Mouse (Mus musculus) CH12.LX (cell line): ENCODE data around the gene Uso1. TPM values are rescaled to one million over a fixed set of nuclear protein-coding genes. Genes with fewer than 3 reads are reported as not detected.

Source experiments
- DNase-seq: peaks from one replicate; pipeline ENCODE4 v3.0.0-alpha.2; 2013; ENCODE audit errors: extremely low read depth
- H3K27ac ChIP-seq: 2 replicates; pipeline ENCODE4 v1.5.1; 2012; ENCODE audit warnings: low read depth, mild to moderate bottlenecking, control low read depth, moderate library complexity; ENCODE audit not compliant: insufficient read depth
- H3K27me3 ChIP-seq: replicated peaks from 2 replicates; pipeline ENCODE3; 2012; ENCODE audit warnings: inconsistent platforms
- H3K36me3 ChIP-seq, 2 experiments: replicated peaks in 1 of 2; 2 replicates each; pipeline versions ENCODE3 to v1.6.1; 2012; ENCODE audit warnings: inconsistent platforms in 1 of 2, low read length in 1 of 2, mild to moderate bottlenecking in 1 of 2, mixed read lengths in 1 of 2, moderate library complexity in 1 of 2; ENCODE audit not compliant: control insufficient read depth in 1 of 2, insufficient read depth in 1 of 2
- H3K4me1 ChIP-seq, 2 experiments: 2 replicates each; pipeline ENCODE4 v1.6.1; 2012; ENCODE audit warnings: inconsistent platforms in 1 of 2, moderate library complexity in 1 of 2; ENCODE audit not compliant: insufficient read depth in 2 of 2, control insufficient read depth in 1 of 2
- H3K4me2 ChIP-seq: 2 replicates; pipeline ENCODE4 v1.6.1; 2012; ENCODE audit warnings: low read depth, mild to moderate bottlenecking, control low read depth; ENCODE audit not compliant: poor library complexity, insufficient read depth, severe bottlenecking
- H3K4me3 ChIP-seq, 3 experiments: fragments of 150-350 bp in 1 of 3; sonication (generic) in 1 of 3; replicated peaks in 1 of 3; 2 replicates each; pipeline versions ENCODE3 to v1.5.1; 2011 to 2012; ENCODE audit warnings: low read depth in 2 of 3, low read length in 2 of 3, mild to moderate bottlenecking in 2 of 3, moderate library complexity in 2 of 3, control low read depth in 1 of 3, improper control_type of control experiment in 1 of 3, inconsistent platforms in 1 of 3, mixed read lengths in 1 of 3; ENCODE audit not compliant: poor library complexity in 1 of 3
- H3K79me2 ChIP-seq: replicated peaks from 2 replicates; pipeline ENCODE4 v1.6.1; 2012; ENCODE audit warnings: mild to moderate bottlenecking, moderate library complexity; ENCODE audit not compliant: control insufficient read depth, poor library complexity, insufficient read depth, severe bottlenecking; ENCODE audit errors: extremely low read depth
- H3K9ac ChIP-seq: 2 replicates; pipeline ENCODE4 v1.6.1; 2012; ENCODE audit warnings: low read depth, mild to moderate bottlenecking, control low read depth, moderate library complexity; ENCODE audit not compliant: insufficient read depth
- H3K9me3 ChIP-seq: replicated peaks from 2 replicates; pipeline ENCODE3; 2012; ENCODE audit warnings: low read length, inconsistent platforms, mixed read lengths
- E2F4 ChIP-seq: IDR thresholded peaks from 2 replicates; pipeline ENCODE4 v1.6.1; 2011; ENCODE audit warnings: low read depth, low read length, improper control_type of control experiment; ENCODE audit not compliant: insufficient replicate concordance
- ELF1 ChIP-seq: IDR thresholded peaks from 2 replicates; pipeline ENCODE4 v1.6.1; 2014; ENCODE audit warnings: low read depth, mild to moderate bottlenecking, inconsistent platforms, low read length, improper control_type of control experiment
- EP300 ChIP-seq: IDR thresholded peaks from 2 replicates; pipeline ENCODE4 v1.6.1; 2011; ENCODE audit warnings: low read length, improper control_type of control experiment
- ETS1 ChIP-seq: conservative IDR thresholded peaks from 2 replicates; pipeline ENCODE4 v1.6.1; 2012; ENCODE audit warnings: low read depth, mild to moderate bottlenecking, inconsistent platforms, low read length, improper control_type of control experiment, moderate library complexity
- GABPA ChIP-seq: IDR thresholded peaks from 2 replicates; pipeline ENCODE4 v1.6.1; 2012; ENCODE audit warnings: low read depth, low read length, improper control_type of control experiment, inconsistent platforms; ENCODE audit not compliant: insufficient replicate concordance
- HCFC1 ChIP-seq: IDR thresholded peaks from 2 replicates; pipeline ENCODE4 v1.6.1; 2012; ENCODE audit warnings: low read depth, mild to moderate bottlenecking, inconsistent platforms, low read length, improper control_type of control experiment
- IRF4 ChIP-seq: IDR thresholded peaks from 2 replicates; pipeline ENCODE4 v1.6.1; 2014; ENCODE audit warnings: low read depth, mild to moderate bottlenecking, inconsistent platforms, low read length, improper control_type of control experiment
- JUN ChIP-seq: IDR thresholded peaks from 2 replicates; pipeline ENCODE4 v1.6.1; 2011; ENCODE audit warnings: low read depth, mild to moderate bottlenecking, low read length, improper control_type of control experiment, moderate library complexity; ENCODE audit not compliant: insufficient read depth
- KAT2A ChIP-seq: IDR thresholded peaks from 2 replicates; pipeline ENCODE4 v1.6.1; 2012; ENCODE audit warnings: low read length, improper control_type of control experiment, inconsistent platforms; ENCODE audit not compliant: insufficient replicate concordance
- MAFK ChIP-seq: IDR thresholded peaks from 2 replicates; pipeline ENCODE4 v1.6.1; 2011; ENCODE audit warnings: low read length, improper control_type of control experiment; ENCODE audit not compliant: insufficient replicate concordance
- MAZ ChIP-seq: IDR thresholded peaks from 2 replicates; pipeline ENCODE4 v1.6.1; 2012; ENCODE audit warnings: low read depth, mild to moderate bottlenecking, inconsistent platforms, low read length, improper control_type of control experiment, moderate library complexity
- MEF2A ChIP-seq: IDR thresholded peaks from 2 replicates; pipeline ENCODE4 v1.6.1; 2014; ENCODE audit warnings: low read depth, mild to moderate bottlenecking, inconsistent platforms, low read length, improper control_type of control experiment, borderline replicate concordance
- NELFE ChIP-seq: IDR thresholded peaks from 2 replicates; pipeline ENCODE4 v1.6.1; 2011; ENCODE audit warnings: low read depth, low read length, improper control_type of control experiment
- NRF1 ChIP-seq: IDR thresholded peaks from 2 replicates; pipeline ENCODE4 v1.6.1; 2014; ENCODE audit warnings: low read depth, mild to moderate bottlenecking, inconsistent platforms, low read length, improper control_type of control experiment, moderate library complexity
- PAX5 ChIP-seq: IDR thresholded peaks from 2 replicates; pipeline ENCODE4 v1.6.1; 2012; ENCODE audit warnings: low read length, inconsistent platforms, mixed read lengths
- POLR2AphosphoS2 ChIP-seq: IDR thresholded peaks from 2 replicates; pipeline ENCODE4 v1.6.1; 2011; ENCODE audit warnings: low read depth, low read length, improper control_type of control experiment
- RCOR1 ChIP-seq: conservative IDR thresholded peaks from 2 replicates; pipeline ENCODE4 v1.6.1; 2012; ENCODE audit warnings: low read depth, mild to moderate bottlenecking, inconsistent platforms, low read length, improper control_type of control experiment
- SIN3A ChIP-seq: IDR thresholded peaks from 2 replicates; pipeline ENCODE4 v1.6.1; 2012; ENCODE audit warnings: low read length, improper control_type of control experiment, inconsistent platforms
- TBP ChIP-seq: conservative IDR thresholded peaks from 2 replicates; pipeline ENCODE4 v1.6.1; 2011; ENCODE audit warnings: low read depth, low read length, improper control_type of control experiment
- TCF12 ChIP-seq: IDR thresholded peaks from 2 replicates; pipeline ENCODE4 v1.6.1; 2014; ENCODE audit warnings: low read depth, mild to moderate bottlenecking, inconsistent platforms, low read length, improper control_type of control experiment
- ZKSCAN1 ChIP-seq: IDR thresholded peaks from 2 replicates; pipeline ENCODE4 v1.6.1; 2012; ENCODE audit warnings: low read depth, inconsistent platforms, low read length, improper control_type of control experiment, borderline replicate concordance
- ZNF384 ChIP-seq: IDR thresholded peaks from 2 replicates; pipeline ENCODE4 v1.6.1; 2012; ENCODE audit warnings: low read depth, low read length, improper control_type of control experiment, inconsistent platforms
- dilution Hi-C: fragments of 300-500 bp; cut with MboI; formaldehyde crosslinking; loops from 2 replicates; pipeline ENCODE4 v1.14.3; 2020; ENCODE audit warnings: low sequenced_read_pairs; ENCODE audit not compliant: extremely low pct_unique_long_range_greater_than_20kb, extremely low pct_ligation_motif_present
- in situ Hi-C: fragments of 300-500 bp; cut with MboI; formaldehyde crosslinking; loops from 3 replicates; pipeline ENCODE4 v1.14.3; 2019; ENCODE audit warnings: low sequenced_read_pairs, low pct_ligation_motif_present, low pct_unique_long_range_greater_than_20kb, mixed read lengths
- polyA plus RNA-seq: library from polyadenylated mRNA; unstranded; fragments of >175 nt; gene quantifications from 2 replicates; pipeline ENCODE4 v1.2.1, GENCODE M21; 2012; ENCODE audit warnings: low read depth; ENCODE audit not compliant: insufficient read length
- total RNA-seq, 2 experiments: library from RNA; depleted of rRNA; stranded (reverse); fragments of 300-350 nt in 1 of 2; fragments of >200 nt in 1 of 2; gene quantifications; 2 replicates each; pipeline ENCODE4 v1.2.3; 2012 to 2014

The Uso1 gene
- total and polyA plus RNA-seq, 3 experiments, result 19.9 to 63.7 (median 20.9) TPM

DNA sequence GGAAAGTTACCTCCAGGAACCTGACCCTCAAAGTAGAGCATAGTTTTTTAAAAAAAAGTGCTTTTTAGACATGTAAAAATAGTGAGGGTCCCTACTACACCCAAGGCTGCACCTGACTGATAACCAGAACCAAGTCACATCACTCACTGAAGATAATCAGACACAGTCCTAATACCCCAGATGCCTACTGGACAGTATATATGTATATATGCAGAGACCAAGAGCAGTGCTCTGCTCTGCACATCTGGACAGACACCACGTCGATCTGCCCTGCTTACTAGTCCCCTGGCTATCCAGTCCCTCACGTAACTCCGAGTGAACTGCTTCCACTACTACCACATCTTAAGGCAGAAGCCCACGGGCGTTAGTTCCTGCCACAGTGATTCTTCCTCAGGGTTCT lies 23.5 kb upstream of the Uso1 start:
- in situ Hi-C loops, result no loop called here
- no peak overlapping the region for H3K9ac ChIP-seq

GRCm38 (mm10) chr5:92114939-92115338 lies 22.8 kb upstream of the Uso1 start:
- Histone ChIP-seq H3K27ac (no peak overlapping the region), H3K36me3 (peaks cover 0 to 3% of the 10 kb centered on the region in 2 experiments), H3K4me2 (no peak overlapping the region), H3K9me3 (no peaks in the 10 kb centered on the region), H3K4me3 (no peak overlapping the region), H3K9ac (no peak overlapping the region), H3K4me1 (peaks cover 0 to 2% of the 10 kb centered on the region in 2 experiments; a peak in 1 of 4 replicates), H3K27me3 (no peaks in the 10 kb centered on the region), H3K79me2 (no peaks in the 10 kb centered on the region)
- dilution Hi-C loops (no loop called here), in situ Hi-C loops (no loop called here)
- DNase-seq, result no peak
- no peak for TF ChIP-seq SIN3A
- no peak for TF ChIP-seq TBP
- TF ChIP-seq ZNF384, result no peak
- no peak for TF ChIP-seq NELFE
- TF ChIP-seq EP300, result no peak
- no peak for TF ChIP-seq ELF1
- TF ChIP-seq MEF2A, result no peak
- no peak for TF ChIP-seq ZKSCAN1
- TF ChIP-seq ETS1, result no peak
- no peak for TF ChIP-seq KAT2A

More for the DNA sequence above, 23.5 kb upstream of the Uso1 start:
- dilution Hi-C loops, result no loop called here
- no peak overlapping the region for H3K27ac ChIP-seq
- no peaks in the 10 kb centered on the region for H3K79me2 ChIP-seq
- H3K4me1 ChIP-seq, result peaks cover 1 to 6% of the 10 kb centered on the region in 2 experiments; a peak in 2 of 4 replicates
- TF ChIP-seq MAZ (no peak), POLR2AphosphoS2 (no peak), EP300 (no peak), RCOR1 (no peak), IRF4 (no peak), TBP (no peak), PAX5 (no peak), E2F4 (no peak), NRF1 (no peak), ELF1 (no peak), JUN (no peak), GABPA (no peak), MAFK (no peak), ZKSCAN1 (no peak), MEF2A (no peak), NELFE (no peak), HCFC1 (no peak), TCF12 (no peak)
- DNase-seq, result no peak
- H3K9me3 ChIP-seq, result no peaks in the 10 kb centered on the region
- no peaks in the 10 kb centered on the region for H3K36me3 ChIP-seq
- no peaks in the 10 kb centered on the region for H3K27me3 ChIP-seq
- no peak overlapping the region for H3K4me2 ChIP-seq
- H3K4me3 ChIP-seq, result no peak overlapping the region
